Mouse (Mus musculus): ENCODE measurements at regions not wholly inside any gene's neighbourhood (a gene's known extent, or its start where the extent isn't known, plus 50 kb on each side); places are given as distances from the start of the nearest gene placed in this dataset.

GRCm38 (mm10) chr1:34696533-34696932, 117.1 kb downstream of the Amer3 start:
- no peaks in the 10 kb centered on the region for H3K4me1 ChIP-seq
- no peak overlapping the region for H3K4me3 ChIP-seq
- H3K36me3 ChIP-seq (replicated peaks) = no peaks in the 10 kb centered on the region
- H3K27ac ChIP-seq (replicated peaks) = no peak overlapping the region
- H3K27me3 ChIP-seq (replicated peaks; ENCODE audit: low read depth, poor library complexity, severe bottlenecking) = no peaks in the 10 kb centered on the region
- DNase-seq (ENCODE audit: low spot score) = no peak
- WGBS = 76% methylated on average over 4 of the region's 4 CpGs
- no peaks in the 10 kb centered on the region for H3K9me3 ChIP-seq

DNA sequence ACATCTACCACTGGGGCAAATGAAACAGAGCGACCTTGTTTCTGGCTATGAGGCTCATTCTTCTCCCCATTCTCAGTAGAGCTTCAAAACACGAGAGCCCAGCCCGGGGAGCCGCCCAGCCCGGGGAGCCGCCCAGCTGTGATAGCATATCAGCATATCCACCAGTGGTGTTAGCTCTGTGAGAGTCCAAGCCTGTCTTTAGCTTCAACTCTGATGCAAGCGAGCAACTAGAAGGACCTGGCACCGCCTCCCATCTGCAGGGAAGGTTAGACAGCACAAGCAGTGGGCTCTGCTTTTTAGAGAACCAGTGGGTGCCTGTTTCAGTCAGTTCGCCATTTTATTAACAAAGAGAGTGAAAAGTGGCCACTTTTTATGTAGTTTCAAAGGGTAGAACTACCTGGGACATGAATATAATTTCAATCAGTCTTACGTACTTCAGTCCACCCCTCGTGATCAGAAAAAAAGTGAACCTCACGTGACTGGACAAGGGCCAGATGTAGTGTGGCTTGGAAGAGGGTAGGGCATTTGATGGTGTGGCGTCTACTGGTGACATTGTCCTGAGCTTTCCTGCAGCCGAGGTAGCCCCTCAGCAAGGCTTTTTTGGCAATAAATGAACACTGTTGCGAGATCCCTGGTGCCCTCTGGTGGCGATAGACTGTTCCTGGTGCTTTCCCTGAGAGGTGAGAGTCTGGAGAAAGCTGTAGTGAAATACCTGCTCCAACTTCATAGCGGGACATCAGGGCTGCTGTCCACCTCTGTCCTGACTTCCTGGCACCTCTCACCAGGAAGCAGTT, 121.0 kb downstream of the Amer3 start:
- no peaks in the 10 kb centered on the region for H3K9me3 ChIP-seq
- H3K27me3 ChIP-seq (replicated peaks; ENCODE audit: low read depth, poor library complexity, severe bottlenecking) = no peaks in the 10 kb centered on the region
- no peak overlapping the region for H3K4me3 ChIP-seq
- no peaks in the 10 kb centered on the region for H3K36me3 ChIP-seq (replicated peaks)
- DNase-seq (ENCODE audit: low spot score) = peak; percentile 67
- 50% methylated on average over 17 of the region's 17 CpGs for WGBS
- H3K27ac ChIP-seq (replicated peaks) = no peak overlapping the region
- no peaks in the 10 kb centered on the region for H3K4me1 ChIP-seq

- Histone ChIP-seq H3K4me1 (no peaks in the 10 kb centered on the region), H3K36me3 (replicated peaks) (no peaks in the 10 kb centered on the region)
- DNase-seq (ENCODE audit: low spot score) = no peak
These were observed 122.0 kb downstream of the Amer3 start for GRCm38 (mm10) chr1:34701436-34701835.

GRCm38 (mm10) chr1:34709089-34709488, 129.6 kb downstream of the Amer3 start:
- no peak for DNase-seq (ENCODE audit: low spot score)
- Histone ChIP-seq H3K4me3 (no peak overlapping the region), H3K27me3 (replicated peaks; ENCODE audit: low read depth, poor library complexity, severe bottlenecking) (no peaks in the 10 kb centered on the region), H3K36me3 (replicated peaks) (no peaks in the 10 kb centered on the region), H3K9me3 (no peaks in the 10 kb centered on the region), H3K27ac (replicated peaks) (no peak overlapping the region), H3K4me1 (0 out of 2 replicates have a peak, but pooled peaks cover 3% of the 10 kb centered on the region)
- WGBS = 91% methylated on average over 2 of the region's 2 CpGs

More at GRCm38 (mm10) chr1:34701436-34701835, 122.0 kb downstream of the Amer3 start:
- Histone ChIP-seq H3K27ac (replicated peaks) (no peak overlapping the region), H3K4me3 (no peak overlapping the region), H3K27me3 (replicated peaks; ENCODE audit: low read depth, poor library complexity, severe bottlenecking) (no peaks in the 10 kb centered on the region), H3K9me3 (no peaks in the 10 kb centered on the region)
- WGBS = 81% methylated on average over 7 of the region's 7 CpGs

DNA sequence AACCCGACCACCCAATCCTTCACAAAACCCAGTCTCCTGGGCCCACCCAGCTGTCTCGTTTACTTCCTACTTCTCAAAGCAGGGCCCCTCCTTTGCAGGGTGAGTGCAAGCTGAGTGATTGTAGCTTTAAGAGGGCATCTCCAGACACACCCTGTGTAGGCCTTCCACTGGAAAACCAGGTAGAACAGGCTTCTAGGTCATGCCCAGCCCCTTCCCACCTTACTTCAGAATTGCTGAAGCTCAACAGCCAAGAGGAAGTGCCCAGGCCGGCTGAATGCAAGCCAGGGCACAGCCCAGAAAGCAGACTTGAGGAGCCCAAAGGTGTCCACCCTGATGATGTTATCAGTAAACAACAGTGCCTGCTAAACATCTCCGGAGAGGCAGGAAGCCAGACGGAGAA, 120.2 kb downstream of the Fam168b start:
- no peaks in the 10 kb centered on the region for H3K27me3 ChIP-seq (replicated peaks; ENCODE audit: low read depth, poor library complexity, severe bottlenecking)
- 81% methylated on average over 5 of the region's 5 CpGs for WGBS
- DNase-seq (ENCODE audit: low spot score) = no peak
- H3K4me3 ChIP-seq = no peak overlapping the region
- no peaks in the 10 kb centered on the region for H3K36me3 ChIP-seq (replicated peaks)
- no peaks in the 10 kb centered on the region for H3K9me3 ChIP-seq
- H3K27ac ChIP-seq (replicated peaks) = no peak overlapping the region
- H3K4me1 ChIP-seq = 0 out of 2 replicates have a peak, but pooled peaks cover 2% of the 10 kb centered on the region

- 75% methylated on average over 7 of the region's 7 CpGs for WGBS
- Histone ChIP-seq H3K36me3 (replicated peaks) (no peaks in the 10 kb centered on the region), H3K27ac (replicated peaks) (no peak overlapping the region), H3K4me1 (no peaks in the 10 kb centered on the region), H3K9me3 (no peaks in the 10 kb centered on the region), H3K27me3 (replicated peaks; ENCODE audit: low read depth, poor library complexity, severe bottlenecking) (no peaks in the 10 kb centered on the region), H3K4me3 (no peak overlapping the region)
- DNase-seq (ENCODE audit: low spot score) = no peak
These were observed 110.7 kb downstream of the Fam168b start for GRCm38 (mm10) chr1:34732156-34732555.

GRCm38 (mm10) chr1:34733026-34733913, 109.6 kb downstream of the Fam168b start:
- WGBS = 89% methylated on average over 17 of the region's 17 CpGs
- Histone ChIP-seq H3K27ac (replicated peaks) (no peak overlapping the region), H3K9me3 (no peaks in the 10 kb centered on the region), H3K27me3 (replicated peaks; ENCODE audit: low read depth, poor library complexity, severe bottlenecking) (no peaks in the 10 kb centered on the region), H3K36me3 (replicated peaks) (no peaks in the 10 kb centered on the region), H3K4me1 (no peaks in the 10 kb centered on the region), H3K4me3 (no peak overlapping the region)
- DNase-seq (ENCODE audit: low spot score) = no peak

DNA sequence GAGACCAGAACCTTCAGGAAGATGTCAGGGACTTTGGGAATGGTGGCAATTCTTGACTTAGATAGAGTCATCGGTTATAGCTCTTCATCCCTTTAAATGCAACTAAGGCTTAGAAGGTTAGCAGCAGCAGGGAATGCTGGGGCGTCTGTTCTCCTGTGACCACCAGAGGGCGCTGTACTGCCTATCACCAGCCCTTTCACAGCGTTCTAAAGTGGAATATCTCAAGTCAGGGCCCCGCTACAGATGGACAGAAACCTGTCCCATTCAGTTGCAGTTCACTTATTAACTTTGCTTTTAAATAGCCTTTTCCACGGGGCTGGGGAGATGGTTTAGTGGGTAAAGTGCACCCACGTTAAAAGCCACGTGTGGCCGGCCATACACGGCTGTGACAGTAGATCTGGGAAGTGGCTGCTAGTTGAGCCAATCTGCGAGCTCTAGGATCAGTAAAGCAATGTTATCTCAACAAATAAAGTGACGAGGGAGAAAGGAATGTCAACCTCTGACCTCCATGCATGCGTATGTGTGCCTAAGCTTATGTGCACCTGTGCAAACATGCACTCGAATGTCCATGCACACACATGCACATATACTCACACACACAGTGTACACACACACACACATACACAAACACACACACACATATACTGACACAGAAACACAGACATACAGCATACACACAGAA, 104.3 kb downstream of the Fam168b start:
- 50% methylated on average over 14 of the region's 14 CpGs for WGBS
- peak; percentile 71 for DNase-seq (ENCODE audit: low spot score)
- Histone ChIP-seq H3K4me3 (no peak overlapping the region), H3K4me1 (peaks cover 8% of the 10 kb centered on the region; the same call in 1 of the 2 replicates), H3K9me3 (no peaks in the 10 kb centered on the region), H3K36me3 (replicated peaks) (no peaks in the 10 kb centered on the region), H3K27me3 (replicated peaks; ENCODE audit: low read depth, poor library complexity, severe bottlenecking) (no peaks in the 10 kb centered on the region), H3K27ac (replicated peaks) (no peak overlapping the region)

GRCm38 (mm10) chr1:34739621-34740020, 103.2 kb downstream of the Fam168b start:
- Histone ChIP-seq H3K36me3 (replicated peaks) (no peaks in the 10 kb centered on the region), H3K4me1 (peaks cover 8% of the 10 kb centered on the region; the same call in 1 of the 2 replicates), H3K27ac (replicated peaks) (no peak overlapping the region), H3K27me3 (replicated peaks; ENCODE audit: low read depth, poor library complexity, severe bottlenecking) (no peaks in the 10 kb centered on the region), H3K9me3 (no peaks in the 10 kb centered on the region), H3K4me3 (no peak overlapping the region)
- WGBS = 67% methylated on average over 4 of the region's 4 CpGs
- DNase-seq (ENCODE audit: low spot score) = no peak

GRCm38 (mm10) chr1:34740891-34741290, 102.0 kb downstream of the Fam168b start:
- Histone ChIP-seq H3K27ac (replicated peaks) (no peak overlapping the region), H3K4me3 (no peak overlapping the region), H3K36me3 (replicated peaks) (no peaks in the 10 kb centered on the region), H3K4me1 (peaks cover 8% of the 10 kb centered on the region; the same call in 1 of the 2 replicates), H3K27me3 (replicated peaks; ENCODE audit: low read depth, poor library complexity, severe bottlenecking) (peaks cover 8% of the 10 kb centered on the region; the same call in 1 of the 2 replicates), H3K9me3 (no peaks in the 10 kb centered on the region)
- 61% methylated on average over 7 of the region's 7 CpGs for WGBS
- no peak for DNase-seq (ENCODE audit: low spot score)

DNA sequence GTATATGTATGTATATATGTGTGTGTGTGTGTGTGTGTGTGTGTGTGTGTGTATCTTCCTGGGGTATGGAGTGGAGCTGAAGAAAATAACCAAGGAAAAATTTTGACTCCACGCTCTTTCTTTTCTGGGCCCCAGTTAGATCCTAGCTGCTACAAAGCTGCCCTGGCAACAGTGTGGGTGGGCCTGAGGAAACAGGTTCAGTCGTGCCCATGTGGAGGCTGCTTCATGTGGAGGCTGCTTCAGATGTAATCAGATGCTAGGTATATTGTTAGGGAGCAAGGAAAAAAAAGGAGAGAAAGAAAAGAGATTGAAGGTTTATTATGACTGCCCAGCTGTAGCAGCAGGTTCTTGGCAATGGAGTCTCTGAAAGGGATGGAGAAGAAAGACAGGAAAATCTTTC, 100.6 kb downstream of the Fam168b start:
- Histone ChIP-seq H3K27me3 (replicated peaks; ENCODE audit: low read depth, poor library complexity, severe bottlenecking) (peaks cover 20% of the 10 kb centered on the region; the same call in 1 of the 2 replicates), H3K9me3 (no peaks in the 10 kb centered on the region), H3K4me3 (no peak overlapping the region), H3K36me3 (replicated peaks) (no peaks in the 10 kb centered on the region), H3K27ac (replicated peaks) (no peak overlapping the region), H3K4me1 (peaks cover 8% of the 10 kb centered on the region; the same call in 1 of the 2 replicates)
- no peak for DNase-seq (ENCODE audit: low spot score)
- WGBS = 60% methylated on average over 2 of the region's 2 CpGs

DNA sequence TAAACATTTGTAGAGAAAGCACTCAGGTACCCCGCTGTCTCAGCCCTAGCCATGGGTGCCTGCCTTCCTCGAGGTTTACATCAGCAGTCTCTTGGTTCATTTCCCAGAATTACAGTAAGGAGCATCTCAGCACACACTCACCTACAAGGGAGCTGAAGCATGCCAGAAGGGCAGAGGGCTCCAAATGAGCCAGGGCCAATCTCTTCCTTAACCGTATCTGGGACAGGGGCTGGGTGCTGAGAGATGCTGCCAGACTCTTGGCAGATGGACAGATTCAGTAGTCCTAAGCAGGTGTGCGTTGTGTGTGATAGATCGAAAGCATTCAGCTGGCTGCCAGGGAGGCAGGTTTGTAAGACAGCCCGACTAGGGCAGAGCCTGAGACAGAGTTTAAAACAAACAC, 97.0 kb downstream of the Fam168b start:
- Histone ChIP-seq H3K4me1 (peaks cover 21% of the 10 kb centered on the region), H3K27me3 (replicated peaks; ENCODE audit: low read depth, poor library complexity, severe bottlenecking) (peaks cover 54% of the 10 kb centered on the region), H3K27ac (replicated peaks) (no peak overlapping the region), H3K4me3 (no peak overlapping the region), H3K36me3 (replicated peaks) (no peaks in the 10 kb centered on the region), H3K9me3 (no peaks in the 10 kb centered on the region)
- WGBS = 78% methylated on average over 6 of the region's 6 CpGs
- DNase-seq (ENCODE audit: low spot score) = no peak
